Mouse (Mus musculus): ENCODE measurements around the gene Rapgef4. TPM values are rescaled to one million over a fixed set of nuclear protein-coding genes. Genes with fewer than 3 reads are reported as not detected.

Rapgef4 gene
- polyA plus RNA-seq, 1 experiment from 2014 or later = 3.6 TPM

- H3K4me3 ChIP-seq (ENCODE audit: low read depth, low read length) = no peak overlapping the region
- H3K9me3 ChIP-seq (ENCODE audit: control insufficient read depth, low read length) = no peaks in the 10 kb centered on the region
- no peaks in the 10 kb centered on the region for H3K4me1 ChIP-seq (replicated peaks; ENCODE audit: control insufficient read depth, insufficient read depth)
- DNase-seq (ENCODE audit: low spot score) (no peak), ATAC-seq (ENCODE audit: low FRiP score, low TSS enrichment) (no peak)
- no peak for TF ChIP-seq CTCF (IDR thresholded peaks at IDR 0.05; ENCODE audit: low read depth)
- no peak for TF ChIP-seq EP300 (optimal IDR thresholded peaks at IDR 0.05)
- H3K27me3 ChIP-seq (ENCODE audit: control insufficient read depth, insufficient read depth, low read length) = no peaks in the 10 kb centered on the region
- no peak overlapping the region for H3K4me2 ChIP-seq (replicated peaks; ENCODE audit: low read depth)
- WGBS = 26% methylated on average over 7 of the region's 7 CpGs
- peak overlapping the region; percentile 40; the same call in 1 of the 2 replicates for H3K27ac ChIP-seq (replicated peaks)
- no peak overlapping the region for H3K9ac ChIP-seq (ENCODE audit: low read length)
- H3K36me3 ChIP-seq (ENCODE audit: control insufficient read depth, insufficient read depth, low read length) = no peaks in the 10 kb centered on the region
Observed at GRCm38 (mm10) chr2:72221706-72222105, 240.7 kb downstream of the Rapgef4 start.

- DNase-seq (ENCODE audit: low spot score) (no peak), ATAC-seq (ENCODE audit: low FRiP score, low TSS enrichment) (no peak)
- Histone ChIP-seq H3K27me3 (ENCODE audit: control insufficient read depth, insufficient read depth, low read length) (no peaks in the 10 kb centered on the region), H3K4me3 (ENCODE audit: low read depth, low read length) (no peak overlapping the region), H3K9ac (ENCODE audit: low read length) (no peak overlapping the region), H3K4me2 (replicated peaks; ENCODE audit: low read depth) (no peak overlapping the region), H3K27ac (replicated peaks) (no peak overlapping the region; the same call in 1 of the 2 replicates), H3K9me3 (ENCODE audit: control insufficient read depth, low read length) (no peaks in the 10 kb centered on the region), H3K36me3 (ENCODE audit: control insufficient read depth, insufficient read depth, low read length) (no peaks in the 10 kb centered on the region), H3K4me1 (replicated peaks; ENCODE audit: control insufficient read depth, insufficient read depth) (no peaks in the 10 kb centered on the region)
- TF ChIP-seq EP300 (optimal IDR thresholded peaks at IDR 0.05) (no peak), CTCF (IDR thresholded peaks at IDR 0.05; ENCODE audit: low read depth) (no peak)
- WGBS = 80% methylated on average over 4 of the region's 4 CpGs
Observed at GRCm38 (mm10) chr2:72222276-72222675, 241.2 kb downstream of the Rapgef4 start.

DNA sequence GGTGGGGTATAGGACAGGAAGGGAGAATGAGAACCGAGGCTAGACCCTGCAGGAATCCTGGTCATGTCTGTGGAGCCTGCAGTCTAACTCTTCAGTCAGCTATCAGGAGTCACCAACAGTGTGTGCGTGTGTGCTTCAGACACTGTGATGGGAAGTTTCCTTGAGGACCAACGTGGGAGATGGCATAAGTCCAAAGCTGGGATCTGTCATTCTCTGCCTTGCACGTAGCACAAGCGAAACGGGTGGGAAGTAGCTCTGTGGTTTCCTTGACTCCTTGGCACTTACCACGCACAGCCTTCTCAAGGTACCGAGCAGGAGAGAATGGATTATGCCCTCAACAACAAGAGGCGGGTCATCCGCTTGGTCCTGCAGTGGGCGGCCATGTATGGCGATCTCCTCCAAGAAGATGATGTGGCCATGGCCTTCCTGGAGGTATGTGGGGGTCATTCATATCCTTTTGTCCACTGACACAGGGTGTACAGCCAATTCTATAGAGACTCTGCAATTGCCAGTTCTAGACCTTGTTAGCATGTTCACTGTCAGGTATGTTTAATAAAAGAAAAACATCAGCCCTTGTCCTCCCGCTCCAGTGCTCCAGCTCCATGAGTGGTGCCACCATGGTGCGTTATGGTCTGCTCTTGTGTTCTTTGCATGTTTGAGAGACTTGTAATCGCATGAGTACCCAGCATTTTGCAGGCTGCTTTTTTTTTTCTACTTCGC, 241.9 kb downstream of the Rapgef4 start:
- ATAC-seq (ENCODE audit: low FRiP score, low TSS enrichment) = no peak
- DNase-seq (ENCODE audit: low spot score) = no peak
- no peaks in the 10 kb centered on the region for H3K36me3 ChIP-seq (ENCODE audit: control insufficient read depth, insufficient read depth, low read length)
- H3K9me3 ChIP-seq (ENCODE audit: control insufficient read depth, low read length) = no peaks in the 10 kb centered on the region
- WGBS = 76% methylated on average over 16 of the region's 16 CpGs
- H3K27me3 ChIP-seq (ENCODE audit: control insufficient read depth, insufficient read depth, low read length) = no peaks in the 10 kb centered on the region
- no peak overlapping the region for H3K27ac ChIP-seq (replicated peaks)
- H3K4me2 ChIP-seq (replicated peaks; ENCODE audit: low read depth) = no peak overlapping the region
- no peaks in the 10 kb centered on the region for H3K4me1 ChIP-seq (replicated peaks; ENCODE audit: control insufficient read depth, insufficient read depth)
- no peak overlapping the region for H3K9ac ChIP-seq (ENCODE audit: low read length)
- TF ChIP-seq CTCF (IDR thresholded peaks at IDR 0.05; ENCODE audit: low read depth) = no peak
- no peak for TF ChIP-seq EP300 (optimal IDR thresholded peaks at IDR 0.05)
- H3K4me3 ChIP-seq (ENCODE audit: low read depth, low read length) = no peak overlapping the region

DNA sequence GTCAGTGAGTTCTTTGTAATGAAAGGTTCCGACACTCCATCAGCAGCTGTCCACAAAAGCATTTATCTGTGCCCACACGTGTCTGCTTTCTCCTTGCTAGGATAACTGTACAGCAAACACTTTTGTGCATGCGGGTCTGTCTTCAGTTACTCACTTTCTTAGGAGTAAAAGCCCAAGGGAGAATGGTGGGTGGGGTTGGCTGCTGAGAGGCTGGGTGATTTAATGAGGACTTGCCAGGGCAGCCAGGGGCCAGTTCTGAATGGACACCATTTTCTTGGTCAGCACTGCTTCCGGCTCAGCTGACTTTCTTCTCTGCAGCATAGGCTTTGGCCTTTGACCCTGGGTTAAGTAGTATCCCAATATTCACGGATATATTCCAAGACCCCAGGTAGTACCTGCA, 242.4 kb downstream of the Rapgef4 start:
- 69% methylated on average over 5 of the region's 5 CpGs for WGBS
- TF ChIP-seq CTCF (IDR thresholded peaks at IDR 0.05; ENCODE audit: low read depth) (no peak), EP300 (optimal IDR thresholded peaks at IDR 0.05) (no peak)

DNA sequence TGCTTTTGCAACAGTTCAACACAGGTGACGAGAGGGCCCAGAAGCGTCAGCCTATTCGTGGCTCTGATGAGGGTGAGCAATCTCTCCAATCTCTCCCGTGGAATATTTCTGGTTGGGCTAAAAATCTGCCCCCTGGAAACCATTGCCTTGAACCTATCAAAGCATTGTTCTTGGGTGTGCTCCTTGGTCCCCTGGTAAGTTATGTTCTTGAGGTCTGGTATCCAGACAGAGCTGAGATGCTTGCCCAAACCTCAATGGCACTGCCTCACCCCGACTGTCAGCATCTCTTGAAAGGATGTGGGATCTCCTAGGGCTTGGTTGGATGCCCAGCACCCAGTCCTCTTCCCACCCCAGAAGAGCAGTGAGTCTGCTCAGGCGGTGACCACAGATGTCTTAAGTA, 245.0 kb downstream of the Rapgef4 start:
- Histone ChIP-seq H3K4me3 (ENCODE audit: low read depth, low read length) (no peak overlapping the region), H3K9me3 (ENCODE audit: control insufficient read depth, low read length) (no peaks in the 10 kb centered on the region), H3K4me2 (replicated peaks; ENCODE audit: low read depth) (no peak overlapping the region), H3K36me3 (ENCODE audit: control insufficient read depth, insufficient read depth, low read length) (no peaks in the 10 kb centered on the region), H3K27ac (replicated peaks) (no peak overlapping the region), H3K27me3 (ENCODE audit: control insufficient read depth, insufficient read depth, low read length) (no peaks in the 10 kb centered on the region), H3K4me1 (replicated peaks; ENCODE audit: control insufficient read depth, insufficient read depth) (no peaks in the 10 kb centered on the region), H3K9ac (ENCODE audit: low read length) (no peak overlapping the region)
- TF ChIP-seq CTCF (IDR thresholded peaks at IDR 0.05; ENCODE audit: low read depth) = no peak
- no peak for TF ChIP-seq EP300 (optimal IDR thresholded peaks at IDR 0.05)
- ATAC-seq (ENCODE audit: low FRiP score, low TSS enrichment) (no peak), DNase-seq (ENCODE audit: low spot score) (no peak)
- 79% methylated on average over 6 of the region's 6 CpGs for WGBS

More for the DNA sequence above, 242.4 kb downstream of the Rapgef4 start:
- Histone ChIP-seq H3K4me2 (replicated peaks; ENCODE audit: low read depth) (no peak overlapping the region), H3K4me3 (ENCODE audit: low read depth, low read length) (no peak overlapping the region), H3K9me3 (ENCODE audit: control insufficient read depth, low read length) (no peaks in the 10 kb centered on the region), H3K4me1 (replicated peaks; ENCODE audit: control insufficient read depth, insufficient read depth) (no peaks in the 10 kb centered on the region), H3K9ac (ENCODE audit: low read length) (no peak overlapping the region), H3K27me3 (ENCODE audit: control insufficient read depth, insufficient read depth, low read length) (no peaks in the 10 kb centered on the region), H3K27ac (replicated peaks) (no peak overlapping the region), H3K36me3 (ENCODE audit: control insufficient read depth, insufficient read depth, low read length) (no peaks in the 10 kb centered on the region)
- no peak for DNase-seq (ENCODE audit: low spot score)
- no peak for ATAC-seq (ENCODE audit: low FRiP score, low TSS enrichment)

DNA sequence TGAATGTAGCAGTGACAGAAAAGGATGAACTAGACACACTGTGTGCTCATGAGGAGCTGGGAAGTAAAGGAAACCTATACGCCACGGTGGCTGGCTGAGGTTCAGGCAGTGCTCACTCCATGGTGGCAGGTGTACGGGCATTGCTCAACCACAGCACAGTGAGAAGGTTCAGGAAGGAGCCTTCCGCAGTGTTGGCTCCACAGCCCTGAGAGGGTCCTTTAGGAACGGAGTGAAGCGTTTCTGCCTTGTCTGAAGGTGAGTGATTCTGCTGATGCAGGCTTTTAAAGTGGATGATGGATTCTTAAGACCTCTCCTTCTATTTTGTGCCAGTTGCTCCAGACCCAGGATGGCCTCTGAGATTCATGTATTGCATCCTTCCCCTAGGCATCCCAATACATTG, 246.4 kb downstream of the Rapgef4 start:
- H3K27ac ChIP-seq (replicated peaks) = no peak overlapping the region

More for the DNA sequence above, 246.4 kb downstream of the Rapgef4 start:
- H3K9me3 ChIP-seq (ENCODE audit: control insufficient read depth, low read length) = no peaks in the 10 kb centered on the region
- H3K4me3 ChIP-seq (ENCODE audit: low read depth, low read length) = no peak overlapping the region
- H3K27me3 ChIP-seq (ENCODE audit: control insufficient read depth, insufficient read depth, low read length) = no peaks in the 10 kb centered on the region
- ATAC-seq (ENCODE audit: low FRiP score, low TSS enrichment) (no peak), DNase-seq (ENCODE audit: low spot score) (no peak)
- no peaks in the 10 kb centered on the region for H3K4me1 ChIP-seq (replicated peaks; ENCODE audit: control insufficient read depth, insufficient read depth)
- 87% methylated on average over 6 of the region's 6 CpGs for WGBS
- no peak overlapping the region for H3K9ac ChIP-seq (ENCODE audit: low read length)
- no peak overlapping the region for H3K4me2 ChIP-seq (replicated peaks; ENCODE audit: low read depth)
- no peak for TF ChIP-seq EP300 (optimal IDR thresholded peaks at IDR 0.05)
- no peak for TF ChIP-seq CTCF (IDR thresholded peaks at IDR 0.05; ENCODE audit: low read depth)
- no peaks in the 10 kb centered on the region for H3K36me3 ChIP-seq (ENCODE audit: control insufficient read depth, insufficient read depth, low read length)

Data from stomach, postnatal 0 days (tissue).